Mouse (Mus musculus): Measurements from ENCODE around the gene Alpl. TPM values are rescaled to one million over a fixed set of nuclear protein-coding genes. Genes with fewer than 3 reads are reported as not detected.
A peak's percentile ranks its signal among the peaks of the same experiment; 100 is the strongest.

The Alpl gene
- total and polyA plus RNA-seq, 3 experiments = 62.9 to 164 (median 115) TPM

DNA sequence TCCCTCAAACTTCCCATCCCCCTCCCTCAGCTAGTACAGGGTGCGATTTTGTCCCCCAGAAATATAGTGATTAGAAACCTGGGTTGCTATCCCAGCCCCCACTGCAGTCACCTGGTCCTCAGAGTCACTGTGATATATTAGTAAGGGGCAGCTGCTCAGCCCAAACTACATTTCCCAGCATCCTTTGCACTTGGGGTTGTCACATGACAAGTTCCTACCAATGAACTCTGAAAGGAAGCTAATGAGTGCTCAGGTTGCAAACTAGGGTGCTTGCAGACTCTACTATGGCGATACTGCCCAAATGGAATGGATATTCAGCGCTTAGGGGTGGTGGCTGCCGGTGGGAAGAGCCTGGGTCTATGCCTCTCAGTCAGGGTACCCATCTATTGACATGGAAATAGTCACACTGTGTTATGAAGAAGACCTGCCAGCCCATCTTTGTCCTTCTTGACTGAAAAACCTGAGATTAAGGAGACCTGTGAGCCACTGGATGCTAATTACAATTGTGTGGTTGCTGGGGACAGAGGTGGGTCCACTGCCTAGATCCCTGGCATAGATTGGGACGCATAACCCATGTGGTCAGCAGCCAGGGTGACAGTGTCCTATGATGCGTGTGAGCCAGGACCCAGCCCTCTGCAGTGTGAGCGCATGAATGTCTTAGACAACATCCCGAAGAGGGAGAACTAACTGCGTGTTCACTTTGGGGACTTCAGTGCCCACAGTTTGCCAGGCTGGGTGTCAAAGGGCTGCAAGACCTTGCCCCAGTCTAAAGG lies 56.8 kb downstream of the Alpl start (continued):
- TF ChIP-seq MAX (IDR thresholded peaks at IDR 0.05; ENCODE audit: low read length) = no peak
- no peak for TF ChIP-seq BHLHE40 (IDR thresholded peaks at IDR 0.05; ENCODE audit: low read depth, low read length)
- no peak for TF ChIP-seq EP300 (IDR thresholded peaks at IDR 0.05; ENCODE audit: low read length)
- no peak for TF ChIP-seq TBP (conservative IDR thresholded peaks at IDR 0.05; ENCODE audit: low read depth, low read length)
- TF ChIP-seq ZMIZ1 (IDR thresholded peaks at IDR 0.05; ENCODE audit: low read depth, low read length) = 0 out of 2 replicates have a peak, but pooled peaks have one; percentile 30
- TF ChIP-seq MAFK (IDR thresholded peaks at IDR 0.05; ENCODE audit: insufficient replicate concordance, low read length) = no peak
- peak; percentile 62 for TF ChIP-seq ELF1 (IDR thresholded peaks at IDR 0.05; ENCODE audit: low read depth, low read length)
- no peak for TF ChIP-seq SMC3 (IDR thresholded peaks at IDR 0.05; ENCODE audit: low read depth, low read length)
- TF ChIP-seq MEF2A (IDR thresholded peaks at IDR 0.05; ENCODE audit: borderline replicate concordance, low read depth, low read length) = no peak
- no peak for TF ChIP-seq JUND (conservative IDR thresholded peaks at IDR 0.05; ENCODE audit: low read depth, low read length)
- no peak for TF ChIP-seq ZC3H11A (IDR thresholded peaks at IDR 0.05; ENCODE audit: low read depth, low read length)
- TF ChIP-seq MAZ (IDR thresholded peaks at IDR 0.05; ENCODE audit: low read depth, low read length) = no peak
- TF ChIP-seq CHD2 (IDR thresholded peaks at IDR 0.05; ENCODE audit: low read length) = peak; percentile 47; the same call in 1 of the 2 replicates
- no peak for TF ChIP-seq JUN (IDR thresholded peaks at IDR 0.05; ENCODE audit: insufficient read depth, low read depth, low read length)
- TF ChIP-seq MYC (IDR thresholded peaks at IDR 0.05; ENCODE audit: low read depth, low read length) = no peak
- no peak for TF ChIP-seq ETS1 (conservative IDR thresholded peaks at IDR 0.05; ENCODE audit: low read depth, low read length)

DNA sequence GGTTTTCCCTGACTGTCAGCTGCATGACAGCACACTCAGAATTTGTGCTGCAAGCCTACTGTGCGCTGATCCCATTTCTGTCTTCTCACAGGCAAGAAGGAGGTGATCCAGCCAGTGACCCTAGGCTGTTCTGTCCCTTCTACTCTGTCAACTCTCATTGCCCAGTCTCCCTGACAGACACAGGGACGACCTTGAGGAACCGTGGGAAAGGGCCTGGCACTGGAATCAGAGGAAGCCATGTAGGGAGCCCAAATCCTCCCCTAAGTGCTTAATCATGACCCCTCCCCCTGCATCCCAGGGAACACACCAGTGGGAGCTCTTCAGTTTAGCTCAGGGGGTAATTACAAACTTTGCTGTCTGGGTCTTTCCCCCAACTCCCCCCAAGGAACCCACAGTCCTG lies 58.4 kb downstream of the Alpl start:
- Histone ChIP-seq H3K36me3 (replicated peaks in 1 of 2; ENCODE audit: control insufficient read depth in 1 of 2, insufficient read depth in 1 of 2, low read length in 1 of 2) (peaks cover 12 to 25% of the 10 kb centered on the region in 2 experiments), H3K4me1 (ENCODE audit: control insufficient read depth in 1 of 2, insufficient read depth in 2 of 2) (peaks cover 16 to 54% of the 10 kb centered on the region in 2 experiments), H3K79me2 (replicated peaks; ENCODE audit: control insufficient read depth, extremely low read depth, insufficient read depth, poor library complexity, severe bottlenecking) (no peaks in the 10 kb centered on the region), H3K4me2 (ENCODE audit: insufficient read depth, low read depth, poor library complexity, severe bottlenecking) (no peak overlapping the region), H3K9ac (ENCODE audit: insufficient read depth, low read depth) (no peak overlapping the region), H3K9me3 (replicated peaks; ENCODE audit: low read length) (no peaks in the 10 kb centered on the region), H3K27ac (ENCODE audit: insufficient read depth, low read depth) (no peak overlapping the region), H3K4me3 (replicated peaks in 1 of 3; ENCODE audit: low read depth in 2 of 3, low read length in 2 of 3, poor library complexity in 1 of 3) (no peak overlapping the region), H3K27me3 (replicated peaks) (peaks cover 9% of the 10 kb centered on the region)
- in situ Hi-C loops (cut with MboI; ENCODE audit: low pct_ligation_motif_present, low pct_unique_long_range_greater_than_20kb, low sequenced_read_pairs) (no loop called here), dilution Hi-C loops (cut with MboI; ENCODE audit: extremely low pct_ligation_motif_present, extremely low pct_unique_long_range_greater_than_20kb, low sequenced_read_pairs) (no loop called here)
- no peak for TF ChIP-seq MAX (IDR thresholded peaks at IDR 0.05; ENCODE audit: low read length)
- TF ChIP-seq ZKSCAN1 (IDR thresholded peaks at IDR 0.05; ENCODE audit: borderline replicate concordance, low read depth, low read length) = peak; percentile 63
- no peak for TF ChIP-seq MXI1 (IDR thresholded peaks at IDR 0.05; ENCODE audit: low read depth, low read length)
- TF ChIP-seq UBTF (IDR thresholded peaks at IDR 0.05; ENCODE audit: low read depth, low read length) = no peak
- no peak for TF ChIP-seq IRF4 (IDR thresholded peaks at IDR 0.05; ENCODE audit: low read depth, low read length)
- no peak for TF ChIP-seq ETS1 (conservative IDR thresholded peaks at IDR 0.05; ENCODE audit: low read depth, low read length)
- no peak for DNase-seq (ENCODE audit: extremely low read depth)

Measured in CH12.LX (cell line).